Mouse (Mus musculus): ENCODE measurements around the gene Gm11985. TPM values are rescaled to one million over a fixed set of nuclear protein-coding genes. Genes with fewer than 3 reads are reported as not detected.
"Not testable (repeated sequence)": the region's sequence is repeated elsewhere in the genome, so short reads cannot be mapped to it uniquely, and the experiment has no call there.

Gm11985 gene
- total RNA-seq (2021): not detected

GRCm38 (mm10) chr11:7188469-7188868 lies at the start of gene Gm11985:
Gene Gm11985 (minus strand): TSS chr11:7188569.
- DNase-seq: no peak
- intact Hi-C loops (cut with DNase I): no loop called here

GRCm38 (mm10) chr11:7237712-7238111 lies 49.3 kb upstream of the Gm11985 start:
- no peak for DNase-seq
- intact Hi-C loops (cut with DNase I): no loop called here

DNA sequence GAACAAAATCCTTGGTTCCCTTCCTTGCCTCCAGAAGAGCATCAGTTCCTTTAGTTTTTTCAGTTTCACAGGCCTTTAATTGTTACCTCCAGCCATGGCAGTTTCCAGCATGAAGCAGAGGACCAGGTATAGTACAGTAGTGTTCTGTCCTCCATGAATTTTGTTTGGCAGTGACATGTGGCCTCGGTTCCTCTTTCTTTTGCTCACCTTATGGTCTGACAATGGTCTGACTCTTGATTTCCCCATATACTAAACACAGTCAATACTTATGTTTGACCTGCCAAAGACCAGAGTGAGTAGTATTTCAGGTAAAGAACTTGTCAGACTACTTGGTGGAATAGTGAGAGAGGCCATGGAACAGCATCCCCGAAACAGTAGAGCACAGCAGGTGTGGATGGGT lies 48.4 kb upstream of the Gm11985 start:
- no peak for DNase-seq
- intact Hi-C loops (cut with DNase I): no loop called here

DNA sequence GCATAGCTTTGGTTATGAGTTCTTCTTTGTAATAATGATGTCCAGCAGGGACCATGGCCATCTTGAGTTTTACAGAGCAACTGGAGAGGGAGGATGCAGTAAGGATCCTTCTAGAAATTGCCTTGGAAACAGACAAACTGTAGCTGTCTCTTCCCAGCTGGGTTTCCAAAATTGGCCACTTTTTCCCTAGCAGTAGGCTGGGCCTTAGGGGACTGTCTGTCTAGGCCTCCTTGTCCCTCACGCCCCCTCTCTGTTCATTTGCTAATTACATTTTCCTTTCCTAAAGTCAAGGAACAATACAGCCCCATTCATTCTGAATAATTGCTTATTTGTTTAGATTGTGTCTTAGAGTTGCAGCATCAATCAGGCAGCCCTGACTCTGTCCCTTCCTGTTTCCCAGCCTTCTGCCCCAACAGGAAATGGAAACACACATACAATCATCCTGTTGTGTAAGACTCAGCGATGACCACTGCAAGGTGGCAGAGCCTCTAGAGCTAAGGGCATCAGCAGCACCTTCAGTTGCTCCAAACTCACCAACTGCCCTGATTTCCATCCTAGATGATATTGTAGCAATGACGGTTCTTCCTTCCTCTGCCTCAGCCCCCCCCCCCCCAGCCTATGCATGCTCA lies 46.7 kb upstream of the Gm11985 start:
- DNase-seq: no peak
- intact Hi-C loops (cut with DNase I): no loop called here

DNA sequence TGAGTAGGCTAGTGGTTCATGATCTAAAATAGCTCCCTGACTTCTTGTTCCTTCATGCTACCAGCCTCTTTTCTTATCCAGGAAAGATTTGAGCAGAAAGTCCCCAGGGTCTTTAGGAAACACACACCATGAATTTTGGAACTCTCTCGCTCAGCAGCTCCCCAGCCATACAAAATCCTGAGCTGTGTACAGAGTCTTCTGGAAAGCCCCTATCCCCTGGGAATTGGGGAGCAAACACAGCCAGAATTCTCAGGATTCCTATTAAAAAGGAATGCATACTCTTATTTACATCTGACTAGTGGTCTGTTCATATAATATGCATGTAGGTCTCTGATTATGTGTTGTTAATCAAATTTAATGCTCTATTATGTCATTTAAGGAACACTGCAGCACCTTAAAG lies 46.1 kb upstream of the Gm11985 start:
- no peak for DNase-seq
- intact Hi-C loops (cut with DNase I): no loop called here

- DNase-seq: no peak
- intact Hi-C loops (cut with DNase I): no loop called here
These were observed 45.0 kb upstream of the Gm11985 start for GRCm38 (mm10) chr11:7233333-7233732.

DNA sequence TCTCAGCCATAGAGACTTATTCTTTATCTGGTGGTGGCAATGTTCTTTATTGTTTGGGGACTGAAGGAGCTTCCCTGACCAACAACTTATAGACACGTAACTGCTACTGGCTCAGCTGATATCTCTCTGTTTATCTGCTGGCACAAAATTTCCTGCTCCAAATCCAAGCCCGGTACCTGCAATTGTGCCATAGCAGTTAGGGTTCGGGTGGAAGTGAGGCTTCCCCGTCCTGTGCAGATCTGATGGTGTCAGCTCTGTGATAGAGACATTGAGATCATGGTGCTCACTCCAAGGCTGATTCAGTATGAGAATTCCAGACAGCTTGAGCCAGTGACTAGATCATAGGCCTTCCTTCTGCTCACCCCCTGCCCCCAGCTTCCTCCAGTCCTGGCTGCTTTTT lies 43.6 kb upstream of the Gm11985 start:
- intact Hi-C loops (cut with DNase I): no loop called here
- no peak for DNase-seq

DNA sequence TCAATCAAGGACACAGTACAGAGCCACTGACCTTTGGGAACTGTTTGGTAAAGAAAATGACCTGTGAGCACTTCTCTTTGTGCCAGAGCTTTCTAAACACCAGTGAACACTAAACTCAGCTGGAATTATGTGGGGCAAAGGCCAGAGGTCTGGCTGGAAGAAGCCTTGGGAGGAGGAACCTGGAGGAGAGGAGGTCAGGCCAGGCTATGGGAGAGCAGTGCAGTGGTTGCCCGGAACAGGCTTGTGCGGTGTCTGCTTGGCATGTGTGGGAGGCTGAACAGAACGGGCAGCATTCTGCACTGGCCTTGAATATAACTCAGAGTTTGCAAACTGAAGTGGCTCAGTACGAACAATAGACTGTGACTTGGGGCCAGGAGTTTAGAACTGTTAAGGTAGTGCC lies 41.6 kb upstream of the Gm11985 start:
- DNase-seq: no peak
- intact Hi-C loops (cut with DNase I): no loop called here

DNA sequence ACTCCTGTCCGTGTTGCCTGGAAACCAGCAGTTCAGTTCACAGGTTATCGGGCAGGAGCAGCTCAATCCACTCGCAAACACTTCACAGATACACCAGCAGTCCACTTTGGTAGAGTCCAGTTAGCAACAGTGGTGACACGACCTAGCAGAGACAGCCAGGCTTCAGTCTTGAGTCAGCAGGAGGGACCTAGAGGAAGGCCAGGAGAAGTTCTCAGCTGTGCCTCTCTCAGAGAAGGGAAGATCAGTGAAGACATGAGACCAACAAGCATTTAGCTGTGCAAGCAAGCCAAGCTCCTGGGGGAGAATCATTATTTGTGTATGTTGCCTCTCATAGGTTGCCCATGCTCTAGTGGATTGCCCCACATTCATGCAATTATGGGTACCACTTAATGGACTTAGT lies 39.7 kb upstream of the Gm11985 start:
- intact Hi-C loops (cut with DNase I): no loop called here
- no peak for DNase-seq

DNA sequence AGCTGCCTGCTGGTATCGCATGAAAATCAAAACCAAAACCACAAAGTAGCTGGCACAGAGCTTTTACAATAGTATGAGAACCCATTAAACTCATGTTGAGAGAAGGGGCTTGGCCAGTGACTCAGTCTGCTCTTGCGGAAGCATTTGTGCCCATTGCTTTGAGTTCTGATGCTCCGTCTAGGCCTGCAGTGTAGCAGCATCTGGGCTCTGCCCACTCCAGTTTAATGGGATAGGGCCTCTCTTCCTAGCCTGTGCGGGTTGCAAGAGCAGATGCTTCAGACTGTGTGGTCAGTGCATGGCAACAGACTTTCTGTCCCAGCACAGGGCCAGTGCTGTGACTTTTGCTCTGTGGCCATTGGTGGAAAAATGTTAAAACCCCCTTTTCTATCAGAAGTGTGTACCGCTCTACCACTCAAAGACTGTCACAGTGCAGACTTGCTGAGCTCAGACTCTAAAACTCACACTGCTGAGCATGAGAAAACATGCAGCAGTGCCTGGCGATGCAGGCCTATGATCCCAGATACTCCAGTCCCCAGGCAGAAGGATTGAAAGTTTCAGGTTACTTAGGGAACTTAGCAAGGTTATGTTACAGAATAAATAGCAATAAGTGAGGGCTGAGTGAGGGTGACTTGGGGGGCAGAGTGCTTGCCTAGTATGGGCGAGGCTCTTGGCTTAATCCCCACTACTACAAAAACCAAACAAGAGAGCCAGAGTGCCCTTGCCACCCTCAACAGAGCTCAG lies 38.6 kb upstream of the Gm11985 start:
- intact Hi-C loops (cut with DNase I): no loop called here
- no peak for DNase-seq

DNA sequence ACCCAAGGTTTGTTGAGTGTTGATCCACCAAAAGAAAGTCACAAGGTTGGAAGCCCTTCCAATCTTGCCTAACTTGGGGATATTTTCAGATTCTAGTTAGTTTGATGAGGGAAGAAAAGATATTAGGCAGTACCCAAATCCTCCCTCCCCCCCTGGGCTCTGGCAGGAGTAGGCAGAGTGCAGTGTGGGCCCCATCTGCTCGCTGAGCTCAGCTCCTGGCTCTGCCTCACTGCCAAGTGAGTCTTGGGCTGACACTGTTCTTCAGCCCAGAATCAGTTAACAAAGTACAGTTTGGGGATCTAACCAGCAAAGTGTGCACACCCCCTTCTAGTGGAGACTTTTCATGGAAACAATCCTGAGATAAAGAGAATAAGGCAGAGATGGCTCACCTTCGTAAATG lies 37.8 kb upstream of the Gm11985 start:
- DNase-seq: peak; percentile 67
- intact Hi-C loops (cut with DNase I): no loop called here

GRCm38 (mm10) chr11:7221826-7222225 lies 33.5 kb upstream of the Gm11985 start:
- peak; percentile 30 for DNase-seq
- intact Hi-C loops (cut with DNase I): not testable (repeated sequence)

GRCm38 (mm10) chr11:7215703-7216102 lies 27.3 kb upstream of the Gm11985 start:
- peak; percentile 78 for DNase-seq
- intact Hi-C loops (cut with DNase I): loop anchor here (2.0 kb wide), 2 partner anchors 1029 to 1087 kb away; no protein-coding TSS in a partner anchor

DNA sequence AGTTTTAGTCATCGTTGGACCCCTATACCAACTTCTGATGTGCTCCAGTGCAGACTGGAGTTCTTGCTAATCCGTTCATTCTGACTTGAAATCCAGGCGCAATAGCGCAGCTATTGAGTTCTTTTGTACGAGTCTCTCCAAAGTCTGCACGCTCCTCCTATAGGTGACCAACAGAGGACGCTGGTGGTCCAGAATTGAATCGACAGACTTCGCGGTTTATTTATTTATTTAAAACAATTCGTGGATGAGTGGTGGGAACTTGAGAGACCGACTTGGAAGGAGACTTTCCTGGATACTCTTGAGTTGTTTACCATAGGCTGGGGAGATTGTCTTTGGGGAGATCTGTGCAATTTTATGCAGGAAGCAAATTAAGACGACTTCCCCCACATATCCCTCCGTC lies 26.4 kb upstream of the Gm11985 start:
- peak; percentile 74 for DNase-seq
- intact Hi-C loops (cut with DNase I): loop anchor here (2.0 to 5.0 kb wide), 5 partner anchors 123 to 1193 kb away; no protein-coding TSS in a partner anchor

- DNase-seq: no peak
- intact Hi-C loops (cut with DNase I): loop anchor here (2.0 to 5.0 kb wide), 5 partner anchors 123 to 1193 kb away; no protein-coding TSS in a partner anchor
These were observed 25.9 kb upstream of the Gm11985 start for GRCm38 (mm10) chr11:7214342-7214660.

DNA sequence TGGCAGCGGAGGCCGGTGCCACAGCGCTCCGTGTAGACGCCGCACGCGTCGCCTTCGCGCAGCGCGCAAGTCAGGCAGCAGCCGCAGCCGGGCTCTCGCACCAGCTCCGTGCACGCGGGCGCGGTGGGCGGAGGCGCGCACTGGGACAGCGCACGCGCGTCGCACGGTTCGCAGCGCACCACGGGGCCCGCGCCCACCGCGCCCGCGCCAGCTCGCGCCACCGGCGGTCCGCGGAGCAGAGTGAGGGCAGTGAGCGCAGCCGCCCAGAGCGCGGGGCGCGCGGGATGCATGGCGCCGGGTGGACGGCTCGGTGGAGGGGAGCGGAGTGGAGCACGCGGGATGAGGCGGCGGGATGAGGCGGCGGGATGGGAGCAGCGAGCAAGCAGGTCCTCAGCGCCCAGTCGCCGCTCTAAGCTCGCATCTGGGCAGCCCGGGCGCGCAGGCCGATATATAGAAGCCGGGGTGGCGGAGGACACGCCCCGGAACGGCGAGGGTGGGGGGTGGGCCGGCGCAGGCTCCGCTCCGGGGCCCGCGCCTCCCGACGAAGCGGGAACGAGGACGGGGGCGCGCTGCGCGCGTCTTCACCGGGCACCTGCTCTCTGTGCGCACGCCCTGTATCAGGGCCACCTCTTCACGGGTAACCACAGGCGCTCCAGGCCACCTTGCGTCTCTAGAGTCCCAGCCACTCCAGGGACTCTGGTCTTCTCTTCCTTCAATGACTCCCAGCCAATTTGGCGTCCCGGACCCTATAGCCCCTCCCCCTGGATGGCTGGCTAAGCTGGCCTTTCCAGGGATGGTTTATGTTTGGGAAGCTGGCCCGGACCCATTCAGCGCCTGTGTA lies 25.4 kb upstream of the Gm11985 start, which contains the start of gene Igfbp3:
TSS of gene Igfbp3 (minus strand) at position 423 of the 841 bp plus-strand sequence.
- peak; percentile 75 for DNase-seq

GRCm38 (mm10) chr11:7213161-7213500 lies 24.8 kb upstream of the Gm11985 start:
- no peak for DNase-seq
- intact Hi-C loops (cut with DNase I): loop anchor here (5.0 kb wide), 3 partner anchors 124 to 1194 kb away; no protein-coding TSS in a partner anchor

More for the DNA sequence above, 25.4 kb upstream of the Gm11985 start, which contains the start of gene Igfbp3:
- intact Hi-C loops (cut with DNase I): loop anchor here (2.0 to 5.0 kb wide), 5 partner anchors 124 to 1194 kb away; no protein-coding TSS in a partner anchor

DNA sequence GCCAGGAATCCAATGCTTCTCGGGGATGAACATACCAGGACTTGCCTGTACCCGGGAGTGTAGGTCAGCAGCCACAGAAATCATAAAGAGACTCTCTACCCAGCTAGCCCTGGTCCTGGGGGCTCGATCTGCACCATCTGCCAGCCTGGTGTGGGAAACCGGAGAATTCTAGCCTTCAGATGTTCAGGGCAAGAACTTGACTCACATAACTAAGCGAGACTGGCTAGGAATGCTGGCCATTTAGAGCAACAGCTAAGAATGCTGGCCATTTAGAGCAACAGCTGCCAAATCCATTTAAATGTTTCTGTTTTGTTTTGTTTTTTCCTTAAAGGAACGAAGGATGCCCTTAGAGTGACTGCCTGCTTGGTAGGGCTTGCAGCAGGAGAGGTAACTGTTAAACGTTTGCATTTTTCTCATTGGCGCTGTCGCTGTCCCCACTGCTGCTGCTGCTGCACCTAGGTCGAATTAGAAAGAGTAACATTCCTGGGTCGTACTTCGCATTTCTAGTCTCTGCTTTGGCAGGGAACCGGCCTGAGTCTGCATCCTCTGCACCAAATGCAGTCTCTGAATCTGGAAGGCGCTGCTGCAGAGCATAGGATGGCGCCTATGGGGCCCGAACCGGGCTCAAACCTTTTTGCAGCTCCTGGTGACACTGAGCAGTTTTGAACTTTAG lies 23.9 kb upstream of the Gm11985 start:
- intact Hi-C loops (cut with DNase I): loop anchor here (5.0 kb wide), 3 partner anchors 125 to 1195 kb away; no protein-coding TSS in a partner anchor
- no peak for DNase-seq

DNA sequence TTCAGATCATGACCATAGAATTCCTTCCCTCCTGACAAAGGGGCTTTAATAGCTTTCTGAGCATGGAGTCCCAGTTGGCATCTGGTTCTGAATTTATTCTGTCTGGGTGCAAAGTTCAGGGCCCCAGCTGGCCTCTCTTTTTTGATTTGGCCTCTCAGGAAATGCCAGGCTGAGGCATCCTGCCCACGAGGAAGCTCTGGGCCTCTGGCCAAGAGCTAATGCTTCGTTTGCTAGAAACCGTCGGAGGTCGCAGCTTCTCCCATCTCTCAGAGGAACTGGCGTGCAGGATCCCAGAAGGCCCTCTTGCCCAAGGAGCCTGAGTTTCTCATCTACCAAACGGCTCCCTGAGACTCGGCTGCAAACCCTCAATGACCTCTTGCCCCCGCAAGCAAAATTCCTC lies 22.8 kb upstream of the Gm11985 start:
- DNase-seq: peak; percentile 57
- intact Hi-C loops (cut with DNase I): loop anchor here (5.0 kb wide), 3 partner anchors 126 to 1196 kb away; no protein-coding TSS in a partner anchor

GRCm38 (mm10) chr11:7210343-7210742 lies 22.0 kb upstream of the Gm11985 start:
- intact Hi-C loops (cut with DNase I): loop anchor here (5.0 kb wide), 3 partner anchors 127 to 1197 kb away; no protein-coding TSS in a partner anchor
- peak; percentile 78 for DNase-seq

Data from left cerebral cortex, postnatal 4 days (tissue).